Mouse (Mus musculus) megakaryocyte, adult 5-6 weeks (primary cell): ENCODE measurements around the gene Kcnt2. TPM values are rescaled to one million over a fixed set of nuclear protein-coding genes. Genes with fewer than 3 reads are reported as not detected.

ENCODE experiments used
- ATAC-seq: 2 replicates; pipeline ENCODE4 v1.8.0; 2016; ENCODE audit warnings: mild to moderate bottlenecking, inconsistent platforms; ENCODE audit not compliant: poor library complexity, severe bottlenecking
- total RNA-seq, 2 experiments: library from RNA; stranded (forward) in 1 of 2; stranded (reverse) in 1 of 2; fragments of 153-499, 151-499 nt in 1 of 2; fragments of 221-1000, 200-1000 nt in 1 of 2; gene quantifications; 2 replicates each; pipeline versions ENCODE4 v1.2.3 to v1.2.4; 2015 to 2017

Gene Kcnt2
- total RNA-seq, 2 experiments from 2014 or later: not detected

DNA sequence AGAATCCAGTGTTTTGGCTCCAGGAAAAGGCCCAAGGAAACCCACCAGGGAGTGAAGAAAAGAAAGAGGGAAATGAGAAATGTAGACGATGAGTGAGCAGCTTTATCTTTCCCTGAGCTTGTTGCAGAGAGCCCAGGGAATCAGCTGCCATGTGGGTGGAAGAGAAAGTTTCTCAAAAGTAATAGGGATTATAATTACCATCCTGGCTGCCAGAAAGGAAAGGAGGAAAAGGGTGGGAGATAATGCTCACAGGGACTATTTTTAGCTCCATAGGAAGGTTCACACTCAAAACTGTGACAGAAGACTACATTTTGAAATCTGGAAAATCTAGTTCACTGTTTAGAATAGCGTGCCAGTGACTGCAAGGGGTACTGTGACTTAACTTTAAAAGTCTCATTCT is 243.9 kb downstream of the Kcnt2 start:
- no peak for ATAC-seq

DNA sequence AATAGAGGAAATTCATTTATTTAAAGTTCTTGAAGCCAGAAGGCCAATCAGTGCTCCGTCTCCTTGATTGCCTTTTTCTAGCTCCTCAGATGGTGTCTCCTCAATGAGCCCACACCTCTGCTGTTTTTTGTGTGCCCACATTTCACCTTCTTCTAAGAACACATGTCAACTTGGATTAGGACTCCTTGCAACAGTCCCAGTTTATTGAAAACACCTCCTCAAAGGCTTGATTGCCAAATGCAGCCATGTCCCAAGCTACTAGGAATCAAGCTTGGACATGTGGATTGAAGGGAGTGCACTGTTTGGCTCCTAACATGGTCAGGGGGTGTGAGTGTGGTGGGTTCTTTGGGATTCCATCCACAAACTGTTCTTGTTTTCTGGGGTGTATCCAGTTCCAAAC is 245.4 kb downstream of the Kcnt2 start:
- ATAC-seq: no peak

- no peak for ATAC-seq
These were observed 246.3 kb downstream of the Kcnt2 start for GRCm38 (mm10) chr1:140492237-140492636.

- ATAC-seq: no peak
These were observed 267.5 kb downstream of the Kcnt2 start for GRCm38 (mm10) chr1:140513451-140513850.

DNA sequence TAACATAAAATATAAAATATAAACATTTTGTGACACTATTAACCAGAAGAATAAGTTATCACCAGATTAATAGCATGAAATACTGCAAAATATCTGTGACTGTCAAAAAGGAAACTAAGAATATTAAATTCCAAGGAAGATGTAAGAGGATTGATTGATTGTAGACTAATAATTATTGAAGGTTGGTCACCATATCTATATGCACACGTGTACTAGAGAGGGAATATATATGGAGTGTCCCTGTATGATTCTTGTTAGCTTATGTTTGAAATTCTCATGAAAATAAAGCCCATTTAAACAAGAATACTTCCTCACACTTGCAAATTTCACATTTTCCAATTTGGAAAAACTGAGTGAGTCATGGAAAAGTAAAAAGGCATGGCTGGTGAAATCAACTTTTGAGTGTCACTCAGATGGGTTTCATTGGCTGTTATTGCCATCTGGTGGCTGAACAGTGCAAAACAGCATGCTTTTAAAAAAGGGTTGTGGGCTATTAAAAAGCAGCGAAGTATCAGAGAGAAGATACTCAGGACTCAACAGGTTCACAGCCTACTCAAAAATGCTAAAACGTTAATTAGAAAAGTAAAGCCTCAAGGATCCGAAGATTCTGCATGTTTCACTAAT is 285.4 kb downstream of the Kcnt2 start:
- ATAC-seq: no peak

DNA sequence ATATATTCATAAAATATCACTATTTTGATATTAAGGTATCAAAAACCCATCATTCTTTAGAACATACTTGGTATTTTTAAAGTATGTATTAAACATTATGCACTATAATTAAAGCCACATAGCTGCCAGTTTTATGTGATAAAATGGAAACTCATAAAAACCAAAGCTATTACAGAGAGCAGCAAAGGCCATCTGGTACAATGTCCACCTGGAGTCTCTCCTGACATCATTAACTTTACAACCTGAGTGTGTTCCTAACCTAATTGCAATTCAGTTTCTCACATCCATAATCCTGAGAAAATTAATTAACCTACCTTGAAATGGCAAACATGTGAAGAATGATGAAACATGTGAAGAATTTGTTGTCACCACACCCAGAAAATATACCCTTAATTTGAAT is 288.9 kb downstream of the Kcnt2 start:
- ATAC-seq: no peak

GRCm38 (mm10) chr1:140542066-140542465 is 296.1 kb downstream of the Kcnt2 start:
- ATAC-seq: no peak

DNA sequence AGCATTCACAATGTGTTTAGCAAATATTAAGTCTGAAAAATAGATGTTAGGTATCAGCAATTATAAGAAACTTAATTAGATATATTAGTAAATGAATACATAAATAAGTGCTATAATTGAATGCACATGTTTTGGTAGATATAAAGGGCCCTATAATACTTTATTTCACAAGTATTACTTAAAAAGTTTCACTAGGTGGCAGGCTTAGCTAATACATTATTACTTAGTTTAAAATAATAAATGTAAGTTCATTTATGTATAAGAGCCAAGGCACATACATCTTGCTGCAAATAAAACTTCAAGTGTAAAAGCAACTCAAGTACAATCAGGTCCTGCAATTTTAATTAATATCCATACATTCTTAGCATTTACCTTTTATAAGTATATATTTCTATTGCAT is 302.8 kb downstream of the Kcnt2 start:
- no peak for ATAC-seq

DNA sequence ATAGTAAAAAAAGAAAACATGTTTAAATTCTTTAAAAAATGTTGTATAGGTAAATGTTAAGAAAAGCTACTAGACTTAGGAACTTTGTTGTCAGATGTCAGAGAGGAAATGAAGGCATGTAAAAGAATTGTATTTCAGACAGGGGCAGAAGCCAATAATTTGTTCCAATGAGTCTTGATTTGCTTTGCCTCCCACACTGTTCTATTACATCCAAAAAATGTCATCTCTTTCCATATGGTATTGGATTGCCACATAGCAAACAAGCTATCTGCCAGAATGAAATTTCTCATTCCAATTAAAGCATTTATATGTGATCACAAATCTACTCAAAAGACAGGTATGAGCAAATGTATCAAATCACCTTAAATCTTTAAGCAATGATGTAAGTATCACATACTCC is 314.8 kb downstream of the Kcnt2 start:
- no peak for ATAC-seq

- ATAC-seq: no peak
These were observed 326.2 kb downstream of the Kcnt2 start for GRCm38 (mm10) chr1:140572141-140572540.

- no peak for ATAC-seq
These were observed 332.6 kb downstream of the Kcnt2 start for GRCm38 (mm10) chr1:140578607-140579006.

GRCm38 (mm10) chr1:140588302-140588701 is 342.3 kb downstream of the Kcnt2 start:
- ATAC-seq: no peak

DNA sequence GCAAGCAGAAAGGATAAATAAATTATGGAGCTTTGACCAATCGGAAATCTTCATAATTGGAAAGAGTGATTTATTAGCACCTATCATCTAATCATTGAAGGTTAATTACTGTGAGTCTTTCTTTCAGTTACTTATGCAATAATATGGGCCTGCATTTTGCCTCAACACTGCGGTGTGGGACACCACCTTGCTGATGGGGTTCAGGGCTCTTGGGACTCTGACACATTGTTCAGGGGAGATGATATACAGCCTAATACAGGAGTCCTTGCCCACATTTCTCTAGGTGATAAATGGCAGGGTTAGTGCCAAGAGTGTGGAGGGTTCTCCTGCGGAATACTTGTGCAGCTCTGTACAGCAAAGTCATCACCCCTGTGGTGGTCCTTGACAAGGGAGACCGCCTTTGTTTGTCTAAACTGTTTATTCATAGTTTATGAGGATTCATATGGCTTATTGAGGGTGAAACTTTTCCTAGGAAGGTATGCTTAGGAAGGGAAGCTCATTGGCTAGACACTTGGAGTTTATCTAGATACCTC is 362.9 kb downstream of the Kcnt2 start:
- ATAC-seq: no peak

DNA sequence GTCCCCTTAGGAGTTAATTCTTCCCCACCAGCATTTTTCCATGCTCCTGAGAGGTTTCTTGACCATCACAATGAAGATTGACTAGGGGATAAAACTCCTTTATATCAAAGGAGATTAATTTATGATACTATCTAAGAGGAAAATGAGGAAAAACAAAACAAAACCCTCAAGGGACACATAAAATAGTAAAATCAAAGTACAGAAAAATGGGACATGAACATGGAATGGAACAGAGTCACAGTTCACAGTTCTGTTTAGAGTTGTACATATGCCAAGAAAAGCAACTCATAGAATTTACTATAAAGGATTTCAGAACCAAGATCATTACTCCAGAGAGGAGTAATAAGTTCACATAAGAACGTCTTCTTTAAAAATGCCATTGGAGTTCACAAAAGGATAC is 367.1 kb downstream of the Kcnt2 start:
- no peak for ATAC-seq

GRCm38 (mm10) chr1:140614840-140615239 is 368.9 kb downstream of the Kcnt2 start:
- no peak for ATAC-seq

GRCm38 (mm10) chr1:140618164-140618563 is 372.2 kb downstream of the Kcnt2 start:
- no peak for ATAC-seq

GRCm38 (mm10) chr1:140624918-140625317 is 379.0 kb downstream of the Kcnt2 start:
- no peak for ATAC-seq

DNA sequence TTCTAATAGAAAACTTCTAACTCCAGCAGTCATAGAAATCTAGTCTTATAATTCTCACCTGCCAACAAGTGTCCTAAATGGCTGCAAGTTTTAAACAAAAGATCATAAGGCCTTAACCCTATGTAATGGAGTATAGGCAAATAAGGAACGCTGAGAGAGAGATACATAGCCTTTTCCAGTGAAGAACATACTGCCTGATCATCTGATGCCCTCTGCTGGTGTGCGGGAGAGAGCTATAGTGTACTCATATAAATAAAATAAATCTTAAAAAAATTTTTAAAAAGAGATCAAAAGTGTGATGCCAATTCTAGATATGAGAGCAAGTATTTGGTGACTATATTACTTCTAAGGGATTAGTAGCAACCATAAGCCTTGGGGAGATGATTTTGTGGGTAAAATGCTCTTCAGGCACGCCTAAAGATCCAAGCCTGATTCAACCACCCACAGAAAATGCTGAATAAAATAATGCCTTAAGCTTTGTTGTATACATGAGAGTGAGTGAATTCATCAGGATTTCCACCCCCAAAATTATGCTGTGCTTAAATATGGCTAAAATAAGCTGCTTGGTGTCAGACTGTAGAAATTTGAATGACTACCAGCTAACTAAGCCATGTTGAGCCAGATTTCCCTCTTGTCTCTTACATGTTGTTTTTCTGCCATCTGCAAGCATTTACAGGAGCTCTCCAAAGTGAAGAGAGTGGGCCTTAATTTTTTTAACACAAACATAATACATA is 413.8 kb downstream of the Kcnt2 start:
- no peak for ATAC-seq

DNA sequence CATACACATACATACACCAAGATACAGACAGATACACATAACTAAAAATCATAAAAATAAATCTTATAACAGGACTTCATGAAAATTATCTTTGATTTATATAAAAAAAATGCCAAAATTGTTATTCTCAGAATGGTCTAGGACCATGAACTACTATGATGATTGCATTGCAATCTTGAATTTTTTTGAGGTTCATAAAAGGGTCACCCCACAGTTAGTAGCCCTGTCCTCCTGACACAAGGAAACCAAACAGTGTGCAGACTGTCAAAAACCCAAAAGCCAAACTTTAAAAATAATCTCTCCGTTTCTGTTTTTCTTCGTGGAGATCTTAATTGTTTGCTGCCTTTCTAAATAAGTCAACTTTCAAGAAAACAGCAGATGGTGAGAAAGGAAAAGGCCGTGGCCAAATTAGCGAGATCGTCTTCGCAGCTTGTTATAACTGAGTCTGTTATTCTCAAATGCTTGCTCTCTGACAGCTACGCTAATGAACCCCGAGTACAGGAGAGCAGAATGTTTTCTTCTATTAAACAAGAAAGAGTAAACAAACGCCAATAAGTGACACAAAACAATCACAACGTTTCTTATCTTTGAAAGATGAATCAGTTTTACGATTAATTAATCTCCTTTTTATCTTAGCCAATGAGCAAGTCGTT is 414.9 kb downstream of the Kcnt2 start:
- no peak for ATAC-seq

GRCm38 (mm10) chr1:140661404-140661787 is 415.4 kb downstream of the Kcnt2 start:
- no peak for ATAC-seq
